Mouse (Mus musculus): Measurements from ENCODE around the gene Gstm6. TPM values are rescaled to one million over a fixed set of nuclear protein-coding genes. Genes with fewer than 3 reads are reported as not detected.
"Not testable (repeated sequence)": the region's sequence is repeated elsewhere in the genome, so short reads cannot be mapped to it uniquely, and the experiment has no call there.

Gene Gstm6
- total and polyA plus RNA-seq, 2 experiments = 96.1 to 138 TPM

DNA sequence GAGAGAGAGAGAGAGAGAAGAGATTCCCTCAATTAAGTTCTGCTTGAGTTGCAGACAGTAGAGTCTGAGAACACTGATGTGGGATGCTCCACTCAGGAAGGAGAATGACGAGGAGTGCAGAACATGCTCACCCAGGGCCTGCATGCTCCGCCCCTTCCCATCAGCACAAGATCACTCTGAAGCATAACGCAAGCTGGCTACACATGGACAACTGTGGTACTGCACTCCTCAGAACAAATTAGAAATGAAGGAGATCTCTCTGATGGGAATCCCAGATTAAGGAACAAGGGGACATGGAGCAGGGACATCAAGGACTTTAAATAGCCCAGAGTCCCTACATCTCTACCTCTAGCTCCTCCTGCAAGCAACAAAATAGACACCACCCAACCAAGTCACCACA lies 37.7 kb upstream of the Gstm6 start:
- TF ChIP-seq CTCF (IDR thresholded peaks at IDR 0.05; ENCODE audit: low read depth, low read length) = no peak
- no peak for TF ChIP-seq POLR2A (IDR thresholded peaks at IDR 0.05; ENCODE audit: extremely low read depth, insufficient read depth, low read length)
- no peak for DNase-seq (ENCODE audit: extremely low read depth, low read depth, low spot score)
- Histone ChIP-seq H3K27me3 (ENCODE audit: control insufficient read depth, insufficient read depth, low read length) (no peaks in the 10 kb centered on the region), H3K4me1 (ENCODE audit: control insufficient read depth, insufficient read depth, low read length) (peaks cover 28% of the 10 kb centered on the region), H3K4me3 (ENCODE audit: insufficient read depth, low read depth, low read length) (no peak overlapping the region), H3K36me3 (ENCODE audit: control insufficient read depth, insufficient read depth, low read length) (no peaks in the 10 kb centered on the region), H3K27ac (replicated peaks; ENCODE audit: insufficient read depth, low read depth, low read length) (no peak overlapping the region), H3K79me2 (ENCODE audit: control insufficient read depth, insufficient read depth, low read length) (no peaks in the 10 kb centered on the region), H3K9ac (ENCODE audit: low read depth, low read length) (no peak overlapping the region)
- WGBS = 83% methylated on average over 3 of the region's 3 CpGs

- 9% methylated on average over 3 of the region's 3 CpGs for WGBS
- no peak overlapping the region for H3K4me3 ChIP-seq (ENCODE audit: insufficient read depth, low read depth, low read length)
- no peaks in the 10 kb centered on the region for H3K27me3 ChIP-seq (ENCODE audit: control insufficient read depth, insufficient read depth, low read length)
- TF ChIP-seq CTCF (IDR thresholded peaks at IDR 0.05; ENCODE audit: low read depth, low read length) = no peak
- no peak for TF ChIP-seq POLR2A (IDR thresholded peaks at IDR 0.05; ENCODE audit: extremely low read depth, insufficient read depth, low read length)
- H3K27ac ChIP-seq (replicated peaks; ENCODE audit: insufficient read depth, low read depth, low read length) = no peak overlapping the region
- no peak overlapping the region for H3K9ac ChIP-seq (ENCODE audit: low read depth, low read length)
- peak; percentile 54 for DNase-seq (ENCODE audit: extremely low read depth, low read depth, low spot score)
- H3K36me3 ChIP-seq (ENCODE audit: control insufficient read depth, insufficient read depth, low read length) = no peaks in the 10 kb centered on the region
- H3K79me2 ChIP-seq (ENCODE audit: control insufficient read depth, insufficient read depth, low read length) = no peaks in the 10 kb centered on the region
- H3K4me1 ChIP-seq (ENCODE audit: control insufficient read depth, insufficient read depth, low read length) = peaks cover 23% of the 10 kb centered on the region
These were observed 34.1 kb upstream of the Gstm6 start for GRCm38 (mm10) chr3:107977691-107978090.

DNA sequence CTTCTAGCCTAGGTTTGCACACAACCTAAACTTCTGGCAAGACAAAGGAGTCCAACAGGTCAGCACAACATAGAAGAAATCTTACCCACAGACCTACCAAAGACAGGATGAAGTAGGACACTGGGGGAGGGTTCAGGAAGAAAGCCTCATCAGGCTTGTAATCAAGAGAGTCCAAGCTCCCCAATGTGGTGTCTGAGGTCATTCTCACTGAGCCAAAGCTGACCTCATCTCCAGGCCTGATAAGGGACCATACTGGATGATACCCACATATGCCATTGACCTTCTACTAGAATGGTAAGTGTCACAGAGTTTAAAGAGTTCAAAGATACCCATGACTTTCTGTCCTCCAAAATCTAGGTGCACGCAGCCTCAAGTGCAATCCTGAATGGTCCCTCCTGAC lies 30.7 kb upstream of the Gstm6 start:
- WGBS = 26% methylated on average over 1 of the region's 1 CpGs
- Histone ChIP-seq H3K4me3 (ENCODE audit: insufficient read depth, low read depth, low read length) (no peak overlapping the region), H3K4me1 (ENCODE audit: control insufficient read depth, insufficient read depth, low read length) (peaks cover 19% of the 10 kb centered on the region), H3K9ac (ENCODE audit: low read depth, low read length) (no peak overlapping the region), H3K36me3 (ENCODE audit: control insufficient read depth, insufficient read depth, low read length) (no peaks in the 10 kb centered on the region), H3K27me3 (ENCODE audit: control insufficient read depth, insufficient read depth, low read length) (no peaks in the 10 kb centered on the region), H3K27ac (replicated peaks; ENCODE audit: insufficient read depth, low read depth, low read length) (no peak overlapping the region), H3K79me2 (ENCODE audit: control insufficient read depth, insufficient read depth, low read length) (no peaks in the 10 kb centered on the region)
- peak; percentile 96 for DNase-seq (ENCODE audit: extremely low read depth, low read depth, low spot score)
- TF ChIP-seq POLR2A (IDR thresholded peaks at IDR 0.05; ENCODE audit: extremely low read depth, insufficient read depth, low read length) (no peak), CTCF (IDR thresholded peaks at IDR 0.05; ENCODE audit: low read depth, low read length) (no peak)

DNA sequence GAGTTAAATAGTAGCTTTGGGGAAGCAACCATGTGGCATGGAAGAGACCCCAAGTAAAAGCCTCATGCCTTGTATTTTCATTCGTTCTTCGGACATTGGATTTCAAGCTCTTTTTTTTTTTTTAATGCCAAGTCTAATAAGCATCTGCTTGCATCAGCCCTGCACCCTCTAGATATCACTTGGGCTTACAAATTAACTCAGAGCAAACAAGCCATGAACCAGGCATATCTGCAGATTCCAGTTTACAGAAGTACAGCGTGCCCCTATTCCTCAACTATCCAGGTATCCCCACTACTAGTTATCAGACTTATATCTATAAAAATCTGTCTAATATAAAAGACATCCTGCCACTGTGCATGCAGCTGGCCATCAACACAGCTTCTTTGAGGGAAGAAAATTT lies 28.5 kb upstream of the Gstm6 start:
- Histone ChIP-seq H3K9ac (ENCODE audit: low read depth, low read length) (no peak overlapping the region), H3K79me2 (ENCODE audit: control insufficient read depth, insufficient read depth, low read length) (no peaks in the 10 kb centered on the region), H3K27ac (replicated peaks; ENCODE audit: insufficient read depth, low read depth, low read length) (no peak overlapping the region), H3K4me1 (ENCODE audit: control insufficient read depth, insufficient read depth, low read length) (peaks cover 21% of the 10 kb centered on the region), H3K36me3 (ENCODE audit: control insufficient read depth, insufficient read depth, low read length) (no peaks in the 10 kb centered on the region), H3K27me3 (ENCODE audit: control insufficient read depth, insufficient read depth, low read length) (no peaks in the 10 kb centered on the region), H3K4me3 (ENCODE audit: insufficient read depth, low read depth, low read length) (no peak overlapping the region)
- no peak for TF ChIP-seq POLR2A (IDR thresholded peaks at IDR 0.05; ENCODE audit: extremely low read depth, insufficient read depth, low read length)
- TF ChIP-seq CTCF (IDR thresholded peaks at IDR 0.05; ENCODE audit: low read depth, low read length) = no peak
- 29% methylated on average over 3 of the region's 3 CpGs for WGBS
- peak; percentile 94 for DNase-seq (ENCODE audit: extremely low read depth, low read depth, low spot score)

DNA sequence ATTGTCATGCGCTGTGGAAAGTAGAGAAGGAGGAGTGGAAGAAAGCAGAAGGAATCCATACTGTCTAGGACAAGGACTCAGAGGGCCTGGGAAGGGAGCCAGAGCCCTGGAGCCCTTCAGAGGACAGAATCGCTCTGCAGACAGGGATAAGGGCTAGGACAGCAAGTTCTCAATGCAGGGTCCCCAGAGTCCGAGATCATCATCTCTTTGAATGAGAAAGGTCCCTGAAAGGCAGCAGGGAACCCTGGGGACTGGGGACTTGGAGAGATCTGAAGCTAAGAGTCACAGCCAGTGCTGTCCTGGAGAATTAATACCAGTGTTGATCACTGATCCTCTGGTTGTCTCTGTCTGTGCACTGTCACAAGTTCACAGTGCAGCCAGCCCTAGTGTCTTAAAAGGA lies 27.6 kb upstream of the Gstm6 start:
- not testable (repeated sequence) for H3K4me3 ChIP-seq (ENCODE audit: insufficient read depth, low read depth, low read length); H3K36me3 ChIP-seq (ENCODE audit: control insufficient read depth, insufficient read depth, low read length)
- 80% methylated on average over 3 of the region's 3 CpGs for WGBS

DNA sequence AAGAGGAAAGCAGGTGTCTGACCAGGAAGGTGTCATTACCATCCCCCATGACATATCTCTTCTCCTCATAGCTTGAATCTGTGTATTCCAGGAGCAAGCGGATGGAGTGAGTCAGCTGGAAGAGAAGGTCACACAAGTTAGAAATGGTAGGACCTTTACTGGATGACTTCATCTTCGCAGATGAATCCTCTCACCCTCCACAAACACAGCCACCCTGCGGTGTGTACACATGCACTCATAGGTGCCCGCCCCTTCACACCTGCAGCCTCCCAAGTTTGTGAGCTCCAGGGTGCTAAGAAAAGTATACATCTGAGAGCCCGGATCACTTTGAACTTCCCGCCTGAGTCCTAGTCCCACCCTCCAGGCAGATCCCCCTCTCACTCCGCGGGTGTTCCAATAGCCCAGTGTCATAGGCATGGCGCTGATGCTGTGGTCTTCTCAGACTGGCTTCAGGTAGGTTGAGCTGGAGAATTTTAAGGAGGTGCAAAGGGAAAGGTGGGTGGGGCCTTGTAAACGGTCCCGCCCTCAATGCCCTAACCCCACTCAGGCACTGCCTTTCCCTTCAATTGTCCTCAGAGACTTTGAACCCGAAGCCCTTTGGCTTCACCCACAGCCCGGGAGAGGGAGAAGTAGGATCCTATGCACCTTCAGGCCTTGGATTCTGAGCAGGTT lies 25.3 kb upstream of the Gstm6 start, which contains the start of gene Gstm3:
TSS of gene Gstm3 (minus strand) at position 560 of the 672 bp plus-strand sequence.
- WGBS = 32% methylated on average over 13 of the region's 13 CpGs
- Histone ChIP-seq H3K27ac (replicated peaks; ENCODE audit: insufficient read depth, low read depth, low read length) (no peak within 1 kb of the TSS), H3K79me2 (ENCODE audit: control insufficient read depth, insufficient read depth, low read length) (no peaks in the 10 kb centered on the region), H3K27me3 (ENCODE audit: control insufficient read depth, insufficient read depth, low read length) (no peaks in the 10 kb centered on the region), H3K4me3 (ENCODE audit: insufficient read depth, low read depth, low read length) (no peak within 1 kb of the TSS), H3K9ac (ENCODE audit: low read depth, low read length) (no peak within 1 kb of the TSS), H3K4me1 (ENCODE audit: control insufficient read depth, insufficient read depth, low read length) (peaks cover 28% of the 10 kb centered on the region), H3K36me3 (ENCODE audit: control insufficient read depth, insufficient read depth, low read length) (no peaks in the 10 kb centered on the region)
- no peak for TF ChIP-seq POLR2A (IDR thresholded peaks at IDR 0.05; ENCODE audit: extremely low read depth, insufficient read depth, low read length)
- no peak for TF ChIP-seq CTCF (IDR thresholded peaks at IDR 0.05; ENCODE audit: low read depth, low read length)
- DNase-seq (ENCODE audit: extremely low read depth, low read depth, low spot score) = peak; percentile 81

More for the DNA sequence above, 27.6 kb upstream of the Gstm6 start:
- not testable (repeated sequence) for H3K9ac ChIP-seq (ENCODE audit: low read depth, low read length); H3K27me3 ChIP-seq (ENCODE audit: control insufficient read depth, insufficient read depth, low read length); DNase-seq (ENCODE audit: extremely low read depth, low read depth, low spot score); H3K79me2 ChIP-seq (ENCODE audit: control insufficient read depth, insufficient read depth, low read length); H3K27ac ChIP-seq (replicated peaks; ENCODE audit: insufficient read depth, low read depth, low read length)
- H3K4me1 ChIP-seq (ENCODE audit: control insufficient read depth, insufficient read depth, low read length) = peaks cover 27% of the 10 kb centered on the region

All from liver, adult 2 months (tissue).